Mouse (Mus musculus) T-helper 17 cell (primary cell): ENCODE results near the gene Wdr72.

Experiments used
- in situ Hi-C, 2 experiments: fragments of 300-600 bp; cut with MboI, MseI; formaldehyde crosslinking; loops; 1 replicate in 1 of 2; 2 replicates in 1 of 2; pipeline ENCODE4 v1.15.1; 2025; ENCODE audit warnings: high pct_unique_total_duplicates in 2 of 2

The Wdr72 gene

DNA sequence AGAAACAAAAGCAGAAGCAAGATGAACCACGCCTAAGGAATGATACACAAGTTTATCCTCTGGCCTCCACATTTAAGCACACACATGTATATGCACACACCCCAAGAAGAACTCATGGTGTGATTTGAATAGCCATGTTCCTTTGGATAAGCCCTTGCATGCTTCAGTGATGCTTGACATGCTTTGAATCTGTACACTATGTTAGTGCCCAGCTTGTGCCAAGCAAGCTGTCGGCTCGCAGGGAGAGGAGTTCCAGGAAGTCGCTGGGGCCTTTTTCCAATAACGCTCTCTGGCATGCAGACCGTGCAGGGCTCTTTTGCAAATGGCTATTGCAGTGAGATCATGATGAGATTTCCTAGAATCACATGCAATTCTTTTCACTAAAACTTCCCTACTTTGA, 118.1 kb downstream of the Wdr72 start:
- in situ Hi-C loops: no loop called here

- in situ Hi-C loops: no loop called here
These were observed 131.1 kb downstream of the Wdr72 start for GRCm38 (mm10) chr9:74241292-74241691.

DNA sequence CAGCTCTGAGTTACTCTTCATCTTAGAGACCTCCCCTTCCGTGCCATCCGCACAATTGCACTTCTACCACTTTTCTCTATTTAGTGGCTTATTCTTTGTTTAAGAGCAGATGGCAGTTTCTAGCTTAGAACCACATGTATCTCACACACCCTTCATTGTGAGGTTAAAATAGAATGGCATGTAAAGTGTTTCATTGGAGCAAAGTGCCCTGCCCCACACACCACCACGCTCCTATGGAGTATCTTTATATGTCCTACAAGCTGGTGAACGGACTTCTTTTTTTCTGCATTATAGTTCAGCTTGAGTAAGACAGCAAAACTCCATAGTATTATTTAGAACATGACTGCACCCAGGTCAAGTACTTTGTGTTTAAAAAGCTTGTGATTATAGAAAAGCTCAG, 137.9 kb downstream of the Wdr72 start:
- in situ Hi-C loops: no loop called here

DNA sequence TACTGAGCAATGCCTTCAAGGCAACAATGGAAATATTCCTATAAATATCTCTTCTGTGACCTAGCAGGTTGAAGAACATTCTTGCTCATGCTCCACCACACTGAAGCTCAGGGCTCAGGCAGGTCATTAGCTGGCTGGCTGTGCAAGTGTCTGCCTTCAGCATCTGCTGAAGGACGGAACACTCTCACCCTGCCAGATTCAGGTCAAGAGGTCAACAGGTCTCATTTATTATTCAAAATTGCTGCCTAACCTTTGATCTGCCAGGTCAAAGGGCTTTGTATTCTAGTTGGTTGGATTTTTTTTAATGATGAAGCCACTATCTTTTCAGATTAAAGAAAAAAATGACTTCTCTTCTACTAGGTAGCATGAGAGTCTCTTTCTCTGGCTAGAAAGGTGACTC, 139.3 kb downstream of the Wdr72 start:
- in situ Hi-C loops: no loop called here

DNA sequence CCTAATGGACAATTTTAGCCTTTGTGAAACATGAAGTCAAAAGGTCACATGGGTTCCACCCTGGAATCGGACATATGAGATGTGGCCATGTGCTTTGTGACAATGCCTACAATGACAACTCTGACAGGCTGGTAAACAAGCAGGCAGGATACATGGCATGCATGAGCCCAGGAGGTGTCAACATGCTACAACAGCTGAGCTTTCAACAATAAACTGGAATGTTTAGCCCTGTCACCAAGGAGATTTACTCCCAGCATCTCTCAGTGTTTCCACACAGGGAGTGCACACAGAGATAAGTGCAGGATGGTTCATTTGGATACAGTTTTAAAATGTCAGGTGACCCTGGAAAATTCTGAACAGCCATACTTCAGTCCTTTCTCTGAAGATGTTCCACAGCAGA, 140.4 kb downstream of the Wdr72 start:
- in situ Hi-C loops: no loop called here

DNA sequence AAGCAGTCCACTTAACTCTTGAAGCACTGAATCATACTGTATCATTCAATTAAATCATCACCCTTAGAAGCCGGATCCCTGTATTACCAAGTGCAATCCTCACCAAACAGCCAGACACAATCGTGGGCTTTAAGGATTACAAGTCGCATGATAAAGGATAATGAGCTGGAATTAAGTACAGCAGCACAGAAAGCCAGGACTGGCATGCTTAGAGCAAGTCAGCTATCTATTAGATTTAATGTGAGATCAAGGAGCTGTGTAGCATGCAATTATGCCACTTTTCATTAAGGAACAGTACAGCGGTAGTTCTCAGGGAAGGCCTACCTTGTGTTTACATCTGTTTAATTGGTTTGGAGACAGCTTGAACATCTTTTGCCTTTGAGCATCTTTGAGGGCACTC, 148.2 kb downstream of the Wdr72 start:
- in situ Hi-C loops: no loop called here

GRCm38 (mm10) chr9:74277752-74278385, 167.7 kb downstream of the Wdr72 start:
- in situ Hi-C loops: no loop called here

- in situ Hi-C loops: no loop called here
These were observed 171.9 kb downstream of the Wdr72 start for GRCm38 (mm10) chr9:74282072-74282471.

DNA sequence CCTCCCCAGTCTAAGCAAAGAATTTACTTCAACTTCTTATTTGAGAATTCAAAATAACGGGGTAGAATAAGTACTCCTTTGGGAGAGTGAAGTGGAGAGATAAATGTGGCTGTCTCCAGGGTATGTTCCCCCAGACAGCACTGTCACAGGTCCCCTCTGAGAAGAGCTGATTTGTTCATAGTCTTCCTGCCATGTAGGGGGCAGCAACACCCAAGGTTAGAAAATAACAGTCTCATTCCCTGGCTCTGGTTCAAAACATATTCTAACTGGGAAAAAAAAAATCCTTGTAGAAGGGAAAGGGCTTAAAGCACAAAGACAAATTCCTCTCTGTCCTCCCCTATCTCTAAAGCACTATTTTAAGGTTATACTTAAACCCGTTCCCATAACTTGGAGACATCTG, 176.1 kb downstream of the Wdr72 start:
- in situ Hi-C loops: no loop called here

GRCm38 (mm10) chr9:74294479-74294878, 184.3 kb downstream of the Wdr72 start:
- in situ Hi-C loops: no loop called here

- in situ Hi-C loops: no loop called here
These were observed 208.6 kb downstream of the Wdr72 start for GRCm38 (mm10) chr9:74318771-74319170.

DNA sequence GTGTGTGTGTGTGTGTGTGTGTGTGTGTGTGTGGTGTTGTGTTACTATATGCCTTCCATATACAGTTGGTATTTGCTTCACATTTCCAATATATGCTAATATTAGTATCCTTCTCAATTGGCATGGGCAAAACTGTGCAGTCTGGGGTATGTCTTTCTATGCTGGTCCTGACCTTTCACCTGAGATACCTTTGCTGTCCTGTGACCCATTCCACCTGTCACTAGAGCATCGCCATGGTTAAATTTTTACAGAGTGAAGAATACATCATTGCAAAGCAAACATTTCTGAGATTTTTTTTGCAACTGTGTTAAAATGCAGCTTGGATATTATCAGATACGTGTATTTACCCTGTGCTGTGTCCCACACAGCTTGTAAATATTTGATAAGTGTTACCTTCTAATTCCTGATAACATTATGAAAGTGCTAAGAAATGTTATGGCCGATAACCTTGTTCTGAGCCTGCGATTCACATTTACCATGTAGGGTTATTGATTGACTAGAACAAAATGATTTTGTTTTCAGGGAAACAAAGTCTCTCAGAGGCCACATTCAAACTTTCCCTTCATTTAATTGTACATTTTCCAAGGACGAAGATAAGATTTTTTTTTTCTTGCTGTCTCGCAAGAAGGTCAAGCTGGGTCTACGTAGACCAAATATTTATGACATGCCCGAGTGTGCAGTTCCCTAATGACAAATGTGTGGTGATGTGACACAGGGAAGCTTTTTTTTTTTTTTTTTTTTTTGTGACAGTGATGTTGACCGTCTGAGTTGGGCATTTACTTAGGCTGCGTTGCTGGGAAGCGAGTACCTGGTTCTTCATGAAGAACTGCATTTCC, 214.2 kb downstream of the Wdr72 start:
- in situ Hi-C loops: no loop called here

DNA sequence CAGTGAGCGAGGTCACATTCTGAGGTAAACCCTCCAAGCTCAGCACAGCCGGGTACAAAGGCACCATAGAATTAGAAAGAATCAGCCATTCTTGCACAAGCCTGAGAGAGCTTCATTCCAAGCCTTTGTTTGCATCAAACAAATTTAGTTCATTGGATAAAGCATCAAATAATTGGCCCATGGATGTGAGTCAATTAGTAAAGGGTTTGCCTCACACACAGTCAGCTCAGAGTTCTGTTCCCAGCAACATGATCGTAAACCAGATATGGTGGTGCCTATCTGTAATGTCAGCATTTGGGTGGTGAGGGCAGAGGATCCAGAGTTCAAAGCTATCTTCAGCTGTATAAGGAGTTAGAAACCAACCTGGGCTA, 214.8 kb downstream of the Wdr72 start:
- in situ Hi-C loops: no loop called here

DNA sequence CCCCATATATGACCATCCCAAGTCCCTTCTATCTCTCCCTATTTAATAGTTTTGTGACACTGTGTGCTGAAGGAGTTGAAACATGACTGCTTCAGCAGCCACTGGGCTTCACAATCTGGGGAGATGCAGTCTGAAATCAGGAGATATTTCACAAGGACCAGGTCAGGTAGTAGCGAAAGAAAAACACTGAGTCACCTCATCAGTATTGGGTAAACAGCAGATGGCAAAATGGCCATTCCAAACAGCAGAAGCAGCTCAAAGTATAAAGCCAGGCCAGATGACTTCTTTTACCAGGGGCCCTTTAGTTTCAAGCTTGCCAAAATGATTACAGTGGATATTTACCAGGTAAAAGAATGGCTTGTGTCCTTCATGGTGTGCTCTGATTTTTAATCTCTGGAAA, 215.8 kb downstream of the Wdr72 start:
- in situ Hi-C loops: no loop called here

- in situ Hi-C loops: no loop called here
These were observed 218.7 kb downstream of the Wdr72 start for GRCm38 (mm10) chr9:74328821-74329220.

DNA sequence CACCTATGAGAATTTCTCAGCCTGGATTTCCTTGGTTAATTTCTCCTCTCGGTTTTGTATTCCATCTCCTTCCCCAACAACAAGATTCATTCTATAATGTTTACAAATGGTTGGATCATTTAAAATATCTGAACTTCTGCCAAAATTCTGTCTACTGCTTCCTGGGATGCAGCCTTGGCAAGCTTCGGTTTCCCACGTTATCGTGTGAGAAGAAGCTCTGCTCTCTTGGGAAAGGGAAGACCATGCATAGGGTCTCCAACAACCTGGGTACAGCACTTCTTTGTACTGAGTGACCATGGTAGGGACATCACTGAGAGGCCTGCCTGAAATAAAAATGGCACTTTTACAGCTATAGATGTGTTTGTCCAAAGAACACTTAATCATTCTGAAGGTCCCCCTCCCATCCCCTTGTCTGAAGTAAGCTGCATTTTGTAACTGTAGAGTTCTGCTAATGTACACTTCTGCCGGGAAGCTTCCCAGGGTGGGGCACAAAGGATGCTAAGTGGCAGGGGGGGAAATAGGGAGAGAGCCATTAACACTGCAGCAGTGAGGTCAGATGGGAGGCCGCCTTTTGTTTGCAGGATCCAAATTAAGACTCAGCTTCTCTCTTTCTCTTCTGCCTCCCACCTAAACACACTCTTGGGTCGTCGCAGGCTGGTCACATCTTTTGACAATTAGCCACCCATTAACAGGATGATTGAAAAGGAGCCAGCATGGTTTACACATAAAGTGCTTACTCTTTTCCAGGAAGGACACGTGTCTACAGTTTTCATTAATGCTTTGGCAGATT, 220.7 kb downstream of the Wdr72 start:
- in situ Hi-C loops: no loop called here

DNA sequence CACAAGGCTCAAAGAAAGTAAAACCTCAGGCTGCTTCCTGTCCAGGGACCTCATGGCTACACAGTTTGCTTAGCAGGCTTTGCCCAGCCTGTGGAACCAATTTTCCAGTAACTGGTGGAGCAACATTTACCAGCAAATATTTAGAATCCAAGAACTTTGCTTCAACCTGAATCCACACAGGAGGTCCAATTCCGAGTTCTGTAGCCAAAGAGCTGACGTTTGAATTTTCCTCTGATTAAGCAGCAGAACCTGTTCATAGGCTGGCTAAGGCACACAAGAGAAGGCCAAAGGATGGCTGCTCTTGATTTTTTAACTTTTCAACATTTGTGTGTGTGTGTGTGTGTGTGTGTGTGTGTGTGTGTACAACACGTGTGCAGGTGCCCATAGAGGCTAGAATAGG, 222.2 kb downstream of the Wdr72 start:
- in situ Hi-C loops: no loop called here
